Mouse (Mus musculus): ENCODE results near the gene Psmb6.

DNA sequence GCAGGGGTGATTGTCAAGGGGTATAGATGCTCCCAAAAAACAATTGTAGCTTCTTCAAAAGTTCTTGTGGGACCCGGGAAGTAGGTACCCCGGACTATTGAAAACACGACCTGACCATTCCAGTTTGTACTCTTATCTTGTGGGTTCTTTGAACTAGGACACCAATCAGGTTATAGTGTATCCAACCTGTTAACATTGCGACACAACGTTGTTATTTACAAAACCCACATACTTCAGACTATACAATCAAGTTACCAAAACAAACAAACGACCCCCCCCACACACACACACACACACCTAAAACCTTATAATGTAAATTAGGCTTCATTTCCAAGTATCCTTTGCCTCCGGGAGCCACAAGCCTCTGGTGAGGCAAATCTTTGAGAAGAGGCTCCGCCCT, 385 bp upstream of the Psmb6 start:
- TF ChIP-seq POLR2A (IDR thresholded peaks at IDR 0.05; ENCODE audit: low read depth, low read length) (no peak), CTCF (conservative IDR thresholded peaks at IDR 0.05; ENCODE audit: insufficient read depth, insufficient read length, low read depth, low read length) (no peak)
